Mouse (Mus musculus) layer of hippocampus, adult 2 months (tissue): ENCODE results near the gene Fam120a. TPM values are rescaled to one million over a fixed set of nuclear protein-coding genes. Genes with fewer than 3 reads are reported as not detected.

Experiments used
- DNase-seq, 2 experiments: peaks; one replicate each; pipeline ENCODE4 v3.0.0; 2022; ENCODE audit warnings: low spot score in 2 of 2
- H3K27ac ChIP-seq: fragments of 200-600 bp; 2 replicates; pipeline ENCODE4 v1.8.1; 2022
- H3K4me3 ChIP-seq: fragments of 200-600 bp; 2 replicates; pipeline ENCODE4 v1.8.1; 2022; ENCODE audit warnings: mild to moderate bottlenecking
- CTCF ChIP-seq: fragments of 200-600 bp; conservative IDR thresholded peaks from 2 replicates; pipeline ENCODE4 v1.8.1; 2022; ENCODE audit warnings: antibody characterized with exemption, mild to moderate bottlenecking, moderate library complexity
- long read RNA-seq, 2 experiments: library from polyadenylated mRNA; stranded (forward); transcript quantifications; one replicate each; pipeline ENCODE4 v2.0.0; 2021; ENCODE audit warnings: borderline mapping rate in 2 of 2
- total RNA-seq, 2 experiments: library from RNA; stranded (reverse); gene quantifications; 2 replicates each; pipeline ENCODE4 v1.2.3; 2021

Gene Fam120a
- total RNA-seq, result 100 to 1,000 TPM; 112 to 120 TPM
- long read RNA-seq, experiment 1, full-length matches to known transcripts, result 22 of 52 reads
- long read RNA-seq, experiment 1, partial matches to known transcripts, result 27 of 52 reads
- long read RNA-seq, experiment 1, other reads (novel, unspliced or antisense), result 3 of 52 reads
- long read RNA-seq, experiment 2, full-length matches to known transcripts, result 34 of 81 reads
- long read RNA-seq, experiment 2, partial matches to known transcripts, result 35 of 81 reads
- long read RNA-seq, experiment 2, other reads (novel, unspliced or antisense), result 12 of 81 reads

DNA sequence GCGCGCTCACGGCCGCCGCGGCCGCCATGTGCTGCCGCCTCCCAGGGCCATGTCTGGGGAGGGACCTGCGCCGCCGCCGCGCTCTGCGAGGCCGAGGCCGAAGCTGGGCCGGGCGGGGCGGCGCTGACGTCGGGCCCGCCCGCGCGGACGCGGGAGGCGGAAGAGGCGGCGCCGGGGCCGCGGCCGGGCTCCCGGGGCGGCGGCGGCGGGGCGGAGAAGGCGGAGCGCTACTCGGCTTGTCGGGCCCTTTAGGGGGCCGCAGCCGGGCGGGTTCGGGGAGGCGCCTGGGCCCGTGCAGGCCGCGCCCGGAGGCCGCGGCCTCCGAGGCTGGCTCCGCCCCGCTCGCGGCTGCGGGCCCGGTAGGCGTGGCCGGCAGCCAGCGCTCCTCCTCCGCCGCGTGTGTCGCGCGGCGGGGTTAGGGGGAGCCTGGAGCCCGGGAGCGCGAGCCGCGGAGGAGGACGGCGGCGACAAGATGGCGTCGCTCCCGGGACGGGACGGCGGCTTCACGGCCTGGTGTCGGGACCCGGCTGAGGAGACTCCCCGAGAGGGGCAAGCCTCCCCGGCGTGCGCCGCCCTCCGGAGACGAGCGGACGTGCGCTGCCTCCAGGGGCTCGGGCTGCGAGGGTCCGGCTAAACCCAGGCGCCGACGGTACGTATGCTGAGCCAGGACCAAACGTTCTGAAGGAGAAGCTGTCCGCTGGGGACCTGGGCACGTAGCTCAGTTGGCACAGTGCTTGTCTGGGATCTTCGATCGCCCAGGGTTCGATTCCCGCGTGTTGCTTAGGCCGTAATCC lies at the start of gene Fam120a:
Gene Fam120a (minus strand): TSS at position 62 of the 794 bp plus-strand sequence.
- Histone ChIP-seq H3K27ac (peak within 1 kb of the TSS; percentile 98), H3K4me3 (peak within 1 kb of the TSS; percentile 94)
- peak; percentile 80 to 81 for DNase-seq
- peak; percentile 70 for TF ChIP-seq CTCF

DNA sequence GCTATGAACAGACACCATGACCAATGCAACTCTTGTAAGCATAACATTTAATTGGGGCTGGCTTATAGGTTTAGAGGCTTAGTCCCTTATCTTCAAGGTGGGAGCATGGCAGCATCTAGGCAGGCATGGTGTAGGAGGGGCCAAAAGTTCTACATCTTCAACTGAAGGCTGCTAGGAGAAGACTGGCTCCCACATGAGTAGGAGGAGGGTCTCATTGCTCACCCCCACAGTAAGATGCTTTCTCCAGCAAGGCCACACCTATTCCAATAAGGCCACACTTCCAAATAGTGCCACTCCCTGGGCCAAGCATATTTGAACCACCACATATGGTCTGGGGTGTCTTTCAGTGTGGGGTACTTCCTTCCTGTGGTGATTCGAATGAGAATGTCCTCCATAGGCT lies 49.6 kb upstream of the Fam120a start:
- TF ChIP-seq CTCF, result no peak
- H3K4me3 ChIP-seq, result no peak overlapping the region
- DNase-seq, result no peak
- H3K27ac ChIP-seq, result peak overlapping the region; percentile 98

DNA sequence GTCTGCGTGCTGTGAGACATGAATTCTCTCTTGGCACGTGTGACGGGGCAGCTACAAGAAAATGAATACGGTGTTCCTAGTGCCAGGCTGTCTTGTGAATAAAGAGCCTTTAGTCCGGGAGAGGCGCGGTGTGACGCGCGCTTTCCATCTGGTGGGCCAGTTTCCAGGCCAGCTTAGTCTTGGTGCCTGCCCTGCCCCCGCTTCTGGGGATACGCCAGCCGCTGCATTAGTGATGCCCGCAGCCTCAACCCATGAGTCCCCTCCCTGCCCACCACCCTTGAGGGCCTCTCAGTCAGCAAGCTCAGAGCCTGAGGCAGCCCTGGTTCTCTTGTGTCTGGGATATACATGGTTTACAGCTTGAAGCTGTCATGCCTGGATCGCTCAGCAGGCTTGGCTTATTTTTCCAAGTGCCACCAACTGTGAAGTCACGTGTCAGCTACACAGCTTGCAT lies 48.5 kb upstream of the Fam120a start:
- TF ChIP-seq CTCF, result 0 out of 2 replicates have a peak, but pooled peaks have one; percentile 29
- H3K4me3 ChIP-seq, result peak overlapping the region; percentile 52
- DNase-seq, result peak; percentile 85 to 92
- peak overlapping the region; percentile 98 for H3K27ac ChIP-seq

DNA sequence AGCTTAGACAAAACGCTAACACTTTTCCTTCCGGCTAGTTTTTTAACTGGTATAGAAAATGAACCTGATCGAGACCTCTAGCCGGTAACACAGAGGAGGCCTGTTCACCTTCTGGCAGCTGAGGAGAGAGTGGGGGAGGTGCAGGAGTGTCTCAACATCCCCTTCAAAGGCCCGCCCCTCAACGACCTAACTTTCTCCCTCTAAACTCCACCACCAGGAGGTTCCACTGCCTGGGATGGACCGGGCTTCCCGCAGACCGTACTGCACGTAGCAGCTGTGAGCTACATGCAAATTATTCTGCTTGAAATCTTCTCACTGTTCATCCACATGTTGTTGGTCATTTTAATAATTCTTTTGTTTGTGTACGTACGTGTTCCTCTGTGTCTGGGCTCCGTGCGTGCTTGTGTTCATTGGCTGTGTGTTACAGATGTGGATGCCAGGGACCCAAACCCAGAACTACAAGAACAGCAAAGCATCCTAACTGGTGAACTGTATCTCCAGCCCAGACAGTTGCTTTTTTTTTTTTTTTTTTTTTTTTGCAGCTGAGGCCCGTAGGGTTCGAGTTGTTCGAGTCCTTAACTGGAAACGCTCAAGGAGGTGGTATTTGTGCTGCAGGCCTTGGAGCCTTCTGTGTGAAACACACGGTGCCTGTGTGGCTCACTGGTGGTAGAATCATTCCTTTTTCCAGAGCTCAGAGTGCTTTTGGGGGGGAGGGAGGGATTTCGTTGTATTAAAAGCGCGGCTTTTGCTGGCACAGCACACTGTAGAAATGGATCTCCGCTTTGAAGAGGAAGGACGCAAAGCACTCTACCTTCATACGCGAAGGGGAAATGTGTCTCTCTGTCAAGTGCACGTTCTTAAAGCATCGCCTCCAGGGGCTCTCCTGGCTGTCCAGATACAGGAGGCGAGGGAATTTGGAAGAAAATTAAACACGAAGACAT lies 47.8 kb upstream of the Fam120a start:
- Histone ChIP-seq H3K4me3 (peak overlapping the region; percentile 52), H3K27ac (peak overlapping the region; percentile 98)
- DNase-seq, result no peak
- peak; percentile 48 for TF ChIP-seq CTCF

DNA sequence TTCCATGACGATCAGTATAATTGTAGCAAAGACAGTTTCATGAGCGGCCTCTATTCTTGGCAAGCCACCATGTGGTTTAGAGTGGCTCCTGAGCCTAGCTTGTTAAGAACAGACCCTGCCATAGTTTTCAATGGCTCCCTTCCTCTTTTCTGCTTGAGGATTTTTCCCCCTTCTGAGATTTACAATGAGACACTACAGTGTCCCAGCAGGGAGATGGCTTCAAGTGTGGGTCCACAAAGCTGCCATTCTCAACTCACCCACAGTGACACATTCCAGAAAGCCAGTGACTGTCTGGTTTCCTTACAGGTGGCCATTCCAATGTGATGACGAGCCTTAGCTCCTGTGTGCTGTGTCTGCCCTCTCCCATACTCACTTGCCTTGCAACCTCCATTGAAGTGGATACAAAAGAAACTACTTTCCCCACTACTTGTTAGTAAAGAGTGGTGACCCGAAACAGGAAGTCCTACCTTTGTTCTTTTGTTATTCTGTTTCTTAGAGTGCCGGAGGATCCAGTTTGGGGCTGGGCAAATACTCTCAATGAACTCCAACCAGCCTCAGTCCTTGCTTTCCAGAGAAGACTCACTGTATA lies 45.5 kb upstream of the Fam120a start:
- H3K27ac ChIP-seq, result no peak overlapping the region
- no peak overlapping the region for H3K4me3 ChIP-seq
- DNase-seq, result no peak
- no peak for TF ChIP-seq CTCF

DNA sequence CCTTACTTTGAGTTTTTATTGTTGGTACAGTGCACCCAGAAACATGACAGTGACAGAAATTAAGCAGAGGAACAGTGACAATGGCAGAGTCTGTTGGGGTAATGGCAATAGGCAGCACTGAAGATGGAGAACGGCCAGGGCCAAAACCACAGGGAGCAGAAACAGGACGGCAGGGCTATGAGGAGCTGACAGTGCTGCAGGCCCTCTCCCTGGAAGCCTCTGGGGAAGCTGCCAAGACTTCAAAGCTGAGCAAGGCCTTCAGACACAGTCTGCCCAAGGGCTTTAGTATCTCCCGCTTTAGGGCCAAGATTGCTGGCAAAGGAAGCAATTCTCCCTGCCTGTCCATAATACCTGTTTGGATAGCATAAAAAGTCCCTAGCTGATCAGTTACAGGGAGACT lies 33.9 kb upstream of the Fam120a start:
- no peak for TF ChIP-seq CTCF
- DNase-seq, result no peak
- Histone ChIP-seq H3K4me3 (no peak overlapping the region), H3K27ac (peak overlapping the region; percentile 48; the same call in 1 of the 2 replicates)

DNA sequence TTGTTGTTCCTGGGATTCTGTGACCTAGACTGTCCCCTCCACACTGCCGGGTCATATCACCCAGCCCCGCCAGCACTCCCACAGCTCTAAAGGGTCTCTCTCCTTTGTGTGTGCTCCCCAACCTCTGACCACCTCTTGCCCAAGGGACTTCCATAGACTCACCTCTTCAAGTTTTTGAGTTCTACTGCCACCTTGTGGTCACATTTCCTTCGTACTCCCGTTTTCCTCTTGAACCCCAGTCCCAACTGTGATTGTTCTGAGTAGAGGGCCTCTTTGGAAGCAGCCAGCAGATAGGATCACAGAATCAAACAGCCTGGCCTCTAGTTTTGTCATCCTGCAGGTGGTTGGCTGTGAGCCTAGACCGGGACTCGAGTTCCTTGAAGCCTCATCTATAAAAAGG lies 30.8 kb upstream of the Fam120a start:
- peak; percentile 84 for TF ChIP-seq CTCF
- DNase-seq, result peak; percentile 65 to 73
- no peak overlapping the region for H3K4me3 ChIP-seq
- no peak overlapping the region for H3K27ac ChIP-seq

DNA sequence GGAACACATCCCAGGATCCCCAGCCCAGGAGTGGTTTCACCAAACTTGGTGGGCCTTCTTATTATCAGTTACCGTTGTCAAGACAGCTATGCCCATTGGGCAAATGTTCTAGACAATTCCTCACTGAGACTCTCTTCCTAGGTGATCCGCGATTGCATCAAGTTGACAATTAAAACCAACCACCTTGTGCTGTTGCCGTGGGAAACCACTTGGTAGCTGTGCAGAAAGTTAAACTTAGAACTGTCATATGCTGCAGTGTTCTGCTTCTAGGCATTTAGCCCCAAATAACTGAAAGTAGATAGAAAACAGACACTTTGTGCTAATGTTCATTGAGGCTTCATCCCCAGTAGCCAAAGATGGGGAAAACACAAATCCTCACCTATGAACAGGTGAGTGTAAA lies 28.9 kb upstream of the Fam120a start:
- no peak for DNase-seq
- no peak overlapping the region for H3K4me3 ChIP-seq
- H3K27ac ChIP-seq, result 0 out of 2 replicates have a peak overlapping the region, but pooled peaks have one; percentile 21
- TF ChIP-seq CTCF, result no peak

DNA sequence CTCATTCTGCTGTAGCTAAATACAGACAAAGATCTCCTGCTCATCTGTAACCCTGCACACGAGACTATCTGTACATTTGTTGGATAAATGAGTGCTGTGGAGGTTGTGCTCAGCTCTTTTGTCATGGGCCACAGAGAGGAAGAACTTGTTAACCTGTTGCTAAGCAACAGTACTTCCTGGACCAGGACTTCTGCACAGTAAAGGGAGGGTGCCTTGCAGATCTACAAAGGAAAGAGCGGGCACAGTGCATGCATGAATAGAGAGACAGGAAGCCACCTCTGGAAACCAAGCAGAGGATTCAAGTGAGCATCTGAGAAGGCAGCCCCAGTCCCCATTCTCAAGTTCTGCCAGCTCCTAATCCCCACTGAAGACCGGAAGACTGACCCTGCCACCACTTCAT lies 27.1 kb upstream of the Fam120a start:
- Histone ChIP-seq H3K27ac (no peak overlapping the region), H3K4me3 (no peak overlapping the region)
- no peak for DNase-seq
- TF ChIP-seq CTCF, result no peak

DNA sequence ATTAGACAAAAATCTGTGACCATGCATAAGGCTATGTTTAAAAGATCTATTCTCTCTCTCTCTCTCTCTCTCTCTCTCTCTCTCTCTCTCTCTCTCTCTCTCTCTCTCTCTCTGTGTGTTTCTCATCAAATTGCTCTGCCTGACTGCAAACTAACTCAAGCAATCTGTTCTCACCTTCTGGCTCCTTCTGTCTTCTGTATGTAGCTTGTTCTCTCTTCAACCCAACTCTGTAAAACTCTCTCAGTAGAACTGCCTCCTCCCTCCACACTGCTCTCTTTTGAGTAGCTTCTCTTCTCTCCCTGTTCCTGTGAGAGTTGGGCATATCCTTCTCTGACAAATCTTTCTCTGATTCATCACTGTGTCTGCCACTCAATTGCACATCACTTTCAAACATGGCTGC lies 25.1 kb upstream of the Fam120a start:
- H3K4me3 ChIP-seq, result no peak overlapping the region
- DNase-seq, result peak in 1 of 2 experiments; percentile 65
- no peak overlapping the region for H3K27ac ChIP-seq
- TF ChIP-seq CTCF, result no peak

DNA sequence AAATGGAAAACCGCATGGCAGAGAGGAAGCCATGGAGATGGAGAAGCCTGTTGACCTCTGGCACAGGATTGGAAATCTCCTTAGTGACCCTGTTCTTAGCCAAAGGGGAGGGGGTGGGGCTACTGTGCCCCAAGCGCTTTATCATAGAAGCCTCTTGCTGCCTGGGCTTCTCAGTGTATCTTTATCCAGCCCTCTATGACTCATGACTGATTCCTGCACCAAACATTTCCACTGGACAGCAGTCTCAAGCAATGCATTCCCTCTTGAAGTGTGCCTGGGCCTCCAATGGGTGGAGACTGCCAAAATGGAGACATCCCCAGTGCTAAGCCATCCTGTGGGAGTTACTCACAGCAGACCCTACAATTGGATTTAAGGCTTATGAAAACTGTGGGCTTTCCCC lies 22.3 kb upstream of the Fam120a start:
- H3K4me3 ChIP-seq, result no peak overlapping the region
- no peak overlapping the region for H3K27ac ChIP-seq
- TF ChIP-seq CTCF, result no peak
- DNase-seq, result no peak

DNA sequence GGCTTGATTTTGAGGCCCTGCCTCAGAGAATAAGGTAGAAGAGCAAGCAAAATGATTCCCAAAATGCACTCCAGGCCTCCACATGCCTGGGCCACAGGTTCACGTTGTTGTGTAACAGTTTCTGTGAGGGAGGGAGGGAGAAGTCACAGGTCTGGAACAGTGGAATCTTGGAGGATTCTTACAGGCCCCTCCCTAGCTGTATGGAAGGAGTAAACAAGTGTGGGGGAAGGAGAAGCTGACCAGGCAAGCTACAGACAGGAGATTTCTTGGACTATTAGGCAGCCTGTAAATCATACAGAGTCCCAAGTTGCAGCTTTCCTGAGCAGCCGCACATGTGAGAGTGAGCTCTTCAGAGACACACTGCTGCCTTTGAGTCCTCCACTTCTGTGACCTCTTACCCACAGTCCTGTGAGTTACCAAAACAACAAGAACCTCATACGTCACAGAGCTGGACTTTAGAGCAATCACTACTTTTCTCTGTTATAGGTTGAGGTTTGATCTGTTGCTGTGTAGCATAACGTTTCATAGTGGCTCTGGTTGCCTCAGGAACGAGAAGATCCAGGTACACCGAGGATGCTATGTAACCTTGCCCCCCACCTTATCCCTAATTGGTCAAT lies 14.8 kb upstream of the Fam120a start:
- no peak overlapping the region for H3K4me3 ChIP-seq
- no peak for TF ChIP-seq CTCF
- H3K27ac ChIP-seq, result no peak overlapping the region
- DNase-seq, result no peak
